Mouse (Mus musculus) cerebellum, postnatal 4 days (tissue): ENCODE measurements around the gene Trim61.
"Not testable (repeated sequence)": the region's sequence is repeated elsewhere in the genome, so short reads cannot be mapped to it uniquely, and the experiment has no call there.

Source experiments
- DNase-seq, 2 experiments: peaks; one replicate each; pipeline ENCODE4 v3.0.0; 2022; ENCODE audit warnings: low spot score in 2 of 2, mixed read lengths in 1 of 2

Gene Trim61

DNA sequence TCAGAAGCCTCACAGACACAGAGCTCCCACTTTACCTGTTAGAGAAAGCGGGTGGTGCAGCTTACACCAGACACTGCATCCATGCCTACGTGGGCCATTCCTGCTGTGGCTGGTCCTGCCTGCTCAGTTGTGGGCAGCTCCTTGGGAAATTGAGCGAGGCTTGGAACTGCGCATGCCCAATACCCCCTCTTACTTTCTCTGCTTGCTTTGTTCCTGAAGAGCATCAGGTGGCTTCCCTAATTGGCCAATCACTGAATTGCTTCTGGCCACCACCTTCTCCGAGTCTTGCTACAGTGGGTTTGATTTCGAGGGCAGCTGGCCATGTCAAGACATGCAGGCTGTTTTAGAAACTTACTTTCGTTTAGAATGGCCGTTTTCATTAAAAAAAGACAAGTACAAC is at the start of gene Trim61, which contains the start of gene Trim60:
TSS of gene Trim61 (minus strand) at position 101 of the 400 bp plus-strand sequence.
TSS of gene Trim60 (minus strand) at position 162 of the 400 bp plus-strand sequence.
- no peak for DNase-seq

DNA sequence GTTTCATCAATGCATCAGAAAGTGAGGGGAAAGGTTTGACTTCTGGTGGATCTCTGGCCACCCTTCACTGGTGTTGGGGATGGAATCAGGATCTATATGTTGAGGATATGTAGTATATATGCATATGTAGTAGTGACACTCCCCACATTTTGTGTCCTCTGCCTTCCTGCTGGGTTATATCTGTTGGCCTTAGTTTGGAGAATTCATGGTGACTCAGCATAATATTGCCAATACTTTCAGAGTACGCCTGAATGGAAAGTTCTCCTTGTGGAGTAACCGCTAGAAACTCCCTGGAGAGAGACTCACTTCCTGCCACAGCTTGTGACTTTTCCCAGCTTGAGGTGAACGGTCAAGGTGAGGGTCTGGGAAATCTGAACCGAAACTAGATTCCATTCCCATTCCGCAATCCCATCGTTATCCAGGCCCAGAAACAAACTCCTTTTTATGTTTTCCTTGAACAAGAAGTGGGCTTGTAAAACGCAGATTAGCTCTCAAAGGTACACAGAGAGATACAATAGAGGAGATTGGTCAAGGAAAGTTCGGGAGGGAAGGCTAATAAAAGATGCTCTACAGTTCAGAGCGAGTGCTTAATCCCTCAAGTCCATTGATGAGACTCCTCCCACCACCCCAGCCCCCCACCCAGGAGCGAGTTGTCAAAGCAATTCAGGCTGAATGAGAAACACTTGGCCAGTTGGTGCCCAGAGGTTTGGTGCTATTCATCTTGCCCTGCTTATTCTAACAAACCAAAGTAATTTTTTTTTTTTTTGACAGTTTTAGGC is 49.6 kb upstream of the Trim61 start:
- DNase-seq = no peak

DNA sequence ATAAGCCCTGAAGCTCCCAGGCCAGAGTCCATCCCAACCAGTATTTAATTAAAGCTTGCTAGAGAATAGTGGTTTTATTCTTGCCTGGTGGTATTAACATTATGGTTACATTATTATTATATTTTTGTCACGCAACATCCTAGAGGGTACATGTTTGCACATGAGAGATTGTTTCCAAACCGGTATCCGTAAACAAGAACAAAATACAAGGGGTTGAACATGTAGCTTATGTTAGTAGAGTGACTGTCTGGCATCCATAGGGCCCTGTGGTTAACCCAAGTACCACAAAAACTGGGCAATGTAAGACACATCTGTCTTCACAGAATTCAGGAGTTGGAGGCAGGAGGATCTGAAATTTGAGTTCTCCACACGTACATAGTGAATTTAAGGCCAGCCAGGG is 48.7 kb upstream of the Trim61 start:
- DNase-seq = no peak

DNA sequence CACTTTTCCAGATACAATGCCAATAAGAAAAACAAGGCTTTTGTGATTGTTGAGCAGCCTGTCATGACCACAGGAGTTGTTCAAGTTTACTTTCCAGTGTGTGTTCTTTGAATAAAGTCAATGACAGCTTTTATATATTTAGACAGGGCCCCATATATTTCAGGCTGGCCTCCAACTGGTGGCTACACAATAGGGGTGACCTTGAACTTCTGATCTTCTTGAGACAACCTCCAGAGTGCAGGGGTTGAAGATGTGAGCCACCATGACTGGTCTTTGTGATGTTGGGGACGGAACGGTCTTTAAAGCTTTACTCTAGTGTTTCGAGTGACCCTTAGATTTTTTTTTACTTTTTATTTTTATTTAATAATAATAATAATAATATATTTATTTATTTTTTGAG is 47.3 kb upstream of the Trim61 start:
- no peak for DNase-seq

DNA sequence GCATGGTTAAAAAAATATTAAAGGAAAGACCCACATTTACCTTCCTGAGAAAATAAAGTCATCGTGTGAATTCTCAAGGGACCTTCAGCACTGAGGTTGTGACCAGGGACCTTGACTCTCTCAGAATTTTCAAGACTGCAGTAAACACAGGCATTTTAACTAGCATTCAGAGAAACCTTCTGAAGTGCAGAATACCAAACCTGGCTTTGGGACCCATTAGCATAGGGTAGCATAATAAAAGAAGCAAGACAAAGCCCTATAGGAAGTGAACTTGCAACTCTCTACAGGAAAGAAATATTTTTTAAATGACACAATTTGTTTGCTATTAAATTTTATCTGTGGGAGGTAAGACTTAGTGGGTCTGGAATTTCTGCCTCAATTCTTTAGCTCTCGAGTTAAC is 45.7 kb upstream of the Trim61 start:
- DNase-seq = no peak

DNA sequence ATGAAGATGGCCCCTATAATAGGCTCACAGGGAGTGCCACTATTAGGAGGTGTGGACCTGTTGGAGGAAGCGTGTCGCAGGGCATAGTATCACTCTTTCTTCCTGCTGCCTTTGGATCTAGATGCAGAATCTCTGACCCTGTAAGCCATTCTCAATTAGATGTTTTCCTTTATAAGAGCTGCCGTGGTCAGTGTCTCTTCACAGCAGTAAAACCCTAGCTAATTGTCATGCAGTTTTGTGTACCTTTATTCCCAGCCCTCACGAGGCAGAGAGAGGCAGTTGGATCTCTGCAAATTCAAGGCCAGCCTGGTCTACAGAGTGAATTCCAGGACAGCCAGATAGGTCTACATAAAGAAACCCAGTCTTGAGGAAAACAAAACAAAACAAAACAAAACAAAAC is 43.9 kb upstream of the Trim61 start:
- no peak for DNase-seq

DNA sequence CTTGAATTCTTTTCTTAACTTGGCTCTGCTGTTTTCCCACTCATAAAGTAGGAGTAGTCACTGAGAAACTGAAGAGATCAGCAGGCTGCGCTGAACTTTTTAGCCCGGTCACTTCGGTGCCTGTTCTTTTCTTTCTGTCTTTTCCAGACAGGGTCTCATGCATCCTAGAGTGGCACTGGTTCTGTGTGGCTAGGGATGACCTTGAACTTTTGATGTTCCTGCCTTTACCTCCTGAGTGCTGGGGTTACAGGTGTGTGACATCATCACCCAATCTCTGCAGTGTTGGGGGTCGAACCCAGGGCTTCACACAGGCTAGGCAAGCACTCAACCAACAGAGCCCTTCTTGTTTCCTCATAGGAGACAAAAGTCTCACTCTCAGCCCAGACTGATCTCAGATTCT is 38.4 kb upstream of the Trim61 start:
- DNase-seq = no peak

DNA sequence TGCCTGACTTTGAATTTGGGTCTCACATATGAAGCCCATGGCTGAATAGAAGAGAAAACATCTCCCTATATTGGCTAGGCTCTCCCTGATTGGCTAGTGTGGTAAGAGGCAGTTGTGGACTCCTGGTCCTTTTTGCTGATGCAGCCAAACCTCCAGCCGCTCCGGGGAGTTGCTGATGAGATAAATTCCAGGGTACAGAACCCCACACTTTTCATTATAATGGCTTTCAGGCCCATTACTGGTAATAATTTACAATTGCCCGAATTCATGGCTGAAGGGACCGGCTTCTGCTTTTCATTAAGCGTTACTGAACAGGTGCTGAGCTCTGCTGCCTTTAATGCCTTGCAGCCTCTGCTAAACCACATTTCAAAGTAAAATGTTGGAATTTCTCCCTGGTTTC is 35.6 kb upstream of the Trim61 start:
- DNase-seq = no peak

DNA sequence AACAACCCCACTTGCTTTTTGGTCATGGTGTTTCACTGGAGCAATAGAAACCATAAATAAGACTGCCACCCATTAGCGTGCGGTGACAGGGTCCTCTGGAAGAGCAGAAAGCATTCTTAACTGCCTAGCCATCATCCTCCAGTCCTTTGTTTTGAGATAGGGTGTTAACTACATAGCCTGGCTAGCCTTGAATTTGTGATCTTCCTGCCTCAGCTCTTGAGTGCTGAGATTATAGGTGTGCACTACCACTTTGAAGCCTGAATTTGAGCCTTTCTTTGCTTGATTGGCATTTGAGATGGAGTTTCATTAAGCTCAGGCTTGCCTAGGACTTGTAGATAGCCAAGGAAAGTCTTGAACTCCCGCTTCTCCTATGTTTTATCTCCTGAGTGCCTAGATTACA is 35.2 kb upstream of the Trim61 start:
- DNase-seq = no peak

DNA sequence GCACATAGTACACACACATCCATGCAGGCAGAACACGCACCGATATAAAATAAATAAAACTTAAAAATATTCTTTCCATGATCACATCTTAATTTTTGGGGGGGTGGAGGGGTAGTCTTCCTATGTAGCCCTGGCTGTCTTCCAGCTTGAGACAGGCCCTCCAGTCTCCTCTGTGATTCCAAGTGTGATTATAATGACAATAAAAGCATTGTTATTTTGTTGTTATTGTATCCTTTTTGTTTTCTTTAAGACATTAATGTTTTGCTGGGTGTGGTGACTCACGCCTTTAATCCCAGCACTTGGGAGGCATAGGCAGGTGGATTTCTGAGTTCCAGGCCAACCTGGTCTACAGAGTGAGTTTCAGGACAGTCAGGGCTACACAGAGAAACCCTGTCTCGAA is 29.5 kb upstream of the Trim61 start:
- DNase-seq = no peak

DNA sequence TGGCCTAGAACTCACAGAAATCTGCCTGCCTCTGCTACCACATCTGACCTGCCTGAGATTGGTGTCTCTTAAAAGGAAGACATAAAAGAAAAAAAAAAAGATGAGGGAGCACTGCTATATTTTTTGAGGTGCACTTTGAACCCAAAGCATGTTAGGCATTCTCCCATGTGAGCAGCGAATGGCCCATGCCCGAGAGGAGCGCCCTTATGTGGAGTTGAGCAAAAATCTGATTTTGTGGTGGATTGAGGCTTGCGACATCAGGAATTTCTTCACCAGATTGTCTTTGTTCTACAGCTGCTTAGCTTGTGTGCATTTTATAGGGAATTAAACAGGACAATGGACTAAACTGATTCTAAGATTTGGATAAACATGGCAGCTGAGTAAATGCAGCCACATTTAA is 28.9 kb upstream of the Trim61 start:
- DNase-seq = no peak

DNA sequence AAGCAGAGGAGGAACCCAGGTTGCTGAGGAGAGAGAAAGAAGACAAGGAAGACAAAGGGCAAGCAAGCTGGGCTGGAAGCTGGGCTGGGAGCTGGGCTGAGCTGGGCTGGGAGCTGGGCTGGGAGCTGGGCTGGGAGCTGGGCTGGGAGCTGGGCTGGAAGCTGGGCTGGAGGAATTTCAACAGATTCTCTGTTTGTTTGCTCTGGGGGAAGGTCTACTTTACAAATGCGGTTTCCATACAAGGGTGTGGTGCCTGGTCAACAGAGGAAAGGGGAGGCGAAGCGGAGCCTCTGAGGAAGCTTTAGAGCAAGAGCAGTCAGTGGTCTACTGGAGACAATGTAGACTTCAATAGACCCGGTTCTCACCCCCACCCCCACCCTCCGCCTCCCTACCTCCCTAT is 28.2 kb upstream of the Trim61 start:
- no peak for DNase-seq

DNA sequence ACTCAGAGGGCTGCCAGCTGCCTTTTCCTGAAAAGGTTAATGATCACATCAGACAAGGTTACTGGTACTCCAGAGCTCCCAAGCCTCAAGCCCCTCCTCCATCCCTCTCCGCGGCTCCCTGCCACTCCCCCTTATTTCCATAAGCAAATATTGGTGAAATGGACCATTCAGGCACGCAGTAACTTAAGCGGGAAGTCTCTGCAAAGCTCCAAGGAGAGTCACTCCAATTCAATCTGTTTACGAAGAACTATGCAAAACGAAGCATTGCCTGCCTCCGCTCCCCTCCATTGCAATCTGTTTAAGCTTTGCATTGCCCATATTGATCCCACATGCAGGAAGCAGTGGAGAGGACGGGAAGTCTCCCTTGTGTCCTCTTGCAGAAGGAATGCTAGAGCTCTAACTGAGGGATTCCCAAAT is 18.8 kb upstream of the Trim61 start, which contains the start of gene Apela:
TSS of gene Apela (minus strand) at position 220 of the 417 bp plus-strand sequence.
- no peak for DNase-seq

DNA sequence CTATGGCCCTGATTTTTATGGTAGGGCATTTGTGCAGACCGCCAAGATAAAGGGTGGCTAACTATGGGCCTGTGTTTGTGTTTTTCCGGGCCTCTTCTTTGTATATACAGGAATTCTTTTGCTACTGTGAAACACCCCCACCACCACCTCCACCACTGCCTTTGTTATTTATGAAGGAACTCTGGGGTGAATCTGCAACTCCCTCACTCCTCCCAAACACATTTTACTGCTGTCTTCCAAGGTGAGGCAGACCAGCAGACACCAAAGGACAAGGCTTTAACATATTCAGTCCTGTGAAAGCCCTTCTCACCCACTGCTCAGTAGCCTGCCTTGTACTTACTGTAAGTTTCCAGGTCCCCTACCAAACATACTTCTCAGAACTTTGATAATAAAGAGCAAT is 15.8 kb upstream of the Trim61 start:
- no peak for DNase-seq

DNA sequence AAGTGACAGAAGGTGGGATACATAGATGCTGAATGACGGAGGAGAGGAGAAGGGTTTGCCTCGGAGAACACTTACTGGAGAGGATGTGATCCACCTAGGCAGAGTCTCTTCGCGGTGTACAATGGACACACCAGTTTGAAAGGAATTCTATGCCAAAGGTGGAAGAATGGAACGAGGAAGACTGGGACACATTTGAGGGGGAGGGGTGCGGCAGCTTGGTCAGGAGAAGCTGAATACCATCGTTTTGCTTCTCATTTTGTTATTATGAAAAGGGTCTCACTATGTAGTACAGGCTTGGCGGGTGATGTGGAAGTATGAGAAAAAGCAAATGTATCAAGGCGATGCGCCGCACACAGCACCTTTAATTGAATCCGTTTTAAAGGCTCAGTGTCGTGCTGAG is 14.7 kb upstream of the Trim61 start:
- DNase-seq = no peak

DNA sequence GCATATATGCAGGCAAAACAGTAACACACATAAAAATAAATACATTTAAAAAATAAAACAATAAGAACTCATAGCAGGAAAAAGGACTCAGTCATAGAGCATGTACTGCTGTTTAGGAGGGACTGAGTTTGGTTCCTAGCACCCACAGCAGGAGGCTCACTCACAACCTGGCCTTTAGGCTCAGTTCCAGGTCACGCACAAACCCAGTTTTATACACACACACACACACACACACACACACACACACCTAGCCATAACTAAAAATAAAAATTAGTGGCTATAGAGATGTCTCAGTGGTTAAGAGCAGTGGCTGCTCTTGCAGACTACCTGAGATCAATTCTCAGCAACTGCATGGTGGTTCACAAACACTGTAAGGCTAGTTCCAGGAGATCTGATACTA is 13.8 kb upstream of the Trim61 start:
- DNase-seq = no peak

DNA sequence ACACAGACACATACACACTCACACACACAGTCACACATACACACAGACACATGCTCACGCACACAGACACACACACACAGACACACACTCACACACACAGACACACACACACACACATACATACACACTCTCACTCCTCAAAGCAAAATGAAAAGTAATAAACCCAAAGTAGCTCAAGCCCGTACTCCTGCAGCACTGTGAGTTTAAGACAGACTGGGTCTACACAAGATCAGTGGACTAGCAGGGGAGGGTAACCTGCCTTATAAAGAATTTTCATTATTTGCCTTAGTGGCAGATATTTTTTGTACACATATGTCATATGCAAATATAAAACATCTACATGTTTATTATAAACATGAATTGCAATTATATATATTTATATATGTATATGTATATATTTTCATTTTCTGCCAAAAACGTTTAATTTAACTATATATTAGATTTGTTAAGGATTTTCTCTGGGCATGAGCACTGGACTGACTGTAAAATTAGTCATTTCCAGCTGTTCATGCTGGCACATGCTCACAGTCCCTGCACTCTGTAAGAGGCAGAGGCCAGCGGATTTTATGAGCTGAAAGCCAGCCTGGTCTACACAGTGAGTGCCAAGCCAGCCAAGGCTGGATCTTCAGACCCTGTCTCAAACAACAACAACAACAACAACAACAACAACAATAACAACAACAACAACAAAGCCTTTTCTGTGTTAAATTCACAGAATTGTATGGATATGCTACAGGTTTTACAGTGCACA is 12.6 kb upstream of the Trim61 start:
- no peak for DNase-seq

DNA sequence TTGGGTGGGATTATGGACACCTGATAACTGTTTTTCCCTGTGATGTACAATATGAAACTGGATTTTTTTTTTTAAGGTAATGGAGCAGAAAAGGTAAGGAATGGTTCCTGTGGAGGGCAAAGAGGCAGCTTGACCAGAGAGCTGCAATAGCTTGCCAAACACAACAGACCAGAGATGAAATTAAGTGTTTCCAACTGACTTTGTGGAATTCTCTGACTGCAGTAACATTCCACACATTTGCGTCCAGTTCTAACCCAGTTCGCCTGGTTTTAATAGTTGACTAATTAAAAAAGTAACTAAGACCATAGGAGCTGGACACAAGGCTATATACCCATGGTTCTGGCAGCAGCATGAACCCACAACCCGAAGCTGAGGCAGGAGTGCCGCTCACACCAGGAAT is 11.5 kb upstream of the Trim61 start:
- no peak for DNase-seq

DNA sequence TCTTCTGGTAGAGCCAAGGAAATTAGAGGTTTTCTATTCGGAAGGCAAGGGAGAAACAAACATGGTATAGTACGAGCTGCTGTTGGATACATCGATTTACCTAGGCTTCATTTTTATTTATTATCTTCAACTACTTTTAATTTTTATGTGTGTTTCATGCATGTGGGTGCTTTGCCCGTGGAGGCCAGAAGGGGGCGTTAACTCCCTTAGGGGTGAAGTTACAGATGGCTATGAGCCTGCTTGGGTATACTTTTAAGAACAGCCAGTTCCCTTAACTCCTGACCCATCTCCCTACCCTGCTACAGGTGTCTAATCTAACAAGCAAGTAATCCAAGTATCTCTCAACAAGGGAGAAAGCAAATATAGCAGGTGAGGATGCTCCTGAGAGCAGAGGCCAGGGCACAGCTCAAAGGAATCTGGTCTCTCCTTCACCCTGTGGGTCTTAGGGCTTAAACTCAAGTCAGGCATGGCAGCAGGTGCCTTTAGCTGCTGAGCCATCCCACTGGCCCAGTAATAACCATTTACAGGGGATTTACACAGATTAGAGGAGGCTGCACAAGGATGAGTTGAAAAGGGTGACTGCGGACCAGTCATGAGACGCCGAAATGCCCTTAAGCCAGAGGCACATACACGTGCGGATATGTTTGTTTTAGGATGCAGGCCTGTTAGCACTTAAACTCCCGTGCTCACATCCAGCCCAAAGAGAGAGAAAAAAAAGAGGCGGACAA is 10.8 kb upstream of the Trim61 start:
- DNase-seq = no peak

DNA sequence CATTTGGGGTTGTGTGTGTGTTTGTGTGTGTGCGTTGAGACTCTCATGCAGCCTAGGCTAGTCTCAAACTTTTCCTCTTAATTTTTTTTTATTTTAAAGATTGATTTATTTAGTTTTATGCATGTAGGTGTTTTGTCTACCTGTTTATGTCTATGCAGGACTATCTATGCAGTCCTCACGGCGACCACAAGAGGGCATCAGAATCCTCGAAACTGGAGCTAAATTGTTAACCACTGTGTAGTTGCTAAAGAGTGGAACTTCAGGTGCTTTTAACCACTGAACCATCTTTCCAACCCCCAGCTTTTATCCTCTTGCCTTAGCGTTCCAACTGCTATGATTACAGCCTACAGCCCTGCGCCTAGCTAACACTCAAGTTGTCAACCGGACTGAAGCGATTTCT is 4.2 kb upstream of the Trim61 start:
- DNase-seq = peak; percentile 50 to 67

DNA sequence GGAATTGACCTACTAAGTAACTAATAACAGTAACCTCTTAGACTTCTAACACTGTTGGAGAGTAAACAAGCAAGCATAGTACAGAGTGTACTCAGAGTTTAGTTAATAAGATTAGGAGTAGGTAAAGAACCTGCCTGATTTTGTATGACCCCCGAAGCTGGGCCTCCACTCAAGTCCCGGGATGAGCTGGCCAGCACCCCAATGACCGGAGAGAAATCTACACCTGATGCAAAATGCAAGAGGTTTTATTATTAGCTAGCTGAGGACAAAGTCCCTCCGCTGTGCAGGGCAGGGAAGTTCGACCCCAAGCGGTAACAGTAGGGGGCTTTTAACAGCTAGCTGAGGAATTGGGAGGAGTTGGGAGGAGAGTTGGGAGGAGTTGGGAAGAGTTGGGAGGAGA is 10.7 kb downstream of the Trim61 start:
- not testable (repeated sequence) for DNase-seq

DNA sequence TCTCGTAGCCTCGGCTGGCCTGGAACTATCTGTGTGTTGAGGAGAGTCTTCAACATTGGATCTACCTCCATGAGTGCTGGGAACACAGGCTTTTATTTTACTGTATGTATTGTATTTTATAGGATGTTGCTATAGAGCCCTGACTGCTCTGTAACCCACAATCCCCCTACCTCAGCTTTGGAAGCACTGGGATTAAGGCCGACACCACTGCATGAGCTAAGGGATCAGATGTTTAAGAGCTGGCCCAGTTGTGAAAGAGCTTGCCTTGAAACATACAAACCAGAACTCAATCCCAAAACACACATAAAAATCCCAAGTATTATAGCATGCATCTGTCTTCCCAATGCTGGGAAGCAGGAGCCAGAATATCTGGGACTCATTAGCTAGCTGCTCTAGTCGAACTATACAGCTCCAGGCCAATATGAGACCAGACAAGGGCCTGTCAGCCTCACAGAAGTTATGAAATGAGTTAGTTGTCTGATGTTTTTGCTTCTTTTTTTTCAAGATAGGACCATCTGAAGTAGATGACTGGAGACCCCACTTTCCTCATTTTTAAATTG is 19.4 kb downstream of the Trim61 start:
- DNase-seq = no peak
